Mouse (Mus musculus) Patski (cell line): Measurements from ENCODE around the gene Gdf9. TPM values are rescaled to one million over a fixed set of nuclear protein-coding genes. Genes with fewer than 3 reads are reported as not detected.

Source experiments
- ATAC-seq: fragments of 100-300 bp; one replicate; pipeline ENCODE4 v1.8.0; 2021
- CTCF ChIA-PET: fragments of 350-600 bp; sonication (Branson Sonifier 250); formaldehyde crosslinking; loops from one replicate; lab custom pipeline; 2022; ENCODE audit warnings: inconsistent platforms; lab: Charles Lee
- POLR2A ChIA-PET: fragments of 350-600 bp; sonication (Branson Sonifier 250); formaldehyde crosslinking; loops from one replicate; lab custom pipeline; 2022; ENCODE audit warnings: antibody characterized with exemption, inconsistent platforms; lab: Charles Lee
- DNase-seq: peaks from one replicate; pipeline ENCODE4 v3.0.0-alpha.2; 2011; ENCODE audit warnings: low read depth, low spot score
- H3K27me3 ChIP-seq: fragments of 371-371 bp; one replicate; pipeline ENCODE4 v1.5.1; 2021
- CTCF ChIP-seq: fragments of 100-300 bp; IDR thresholded peaks from one replicate; pipeline ENCODE4 v1.5.1; 2021
- in situ Hi-C: fragments of 300-500 bp; cut with MboI; formaldehyde crosslinking; loops from 3 replicates; pipeline ENCODE4 v1.11.1; 2018; ENCODE audit warnings: low pct_unique_long_range_greater_than_20kb, mixed read lengths
- polyA plus RNA-seq: library from polyadenylated mRNA; unstranded; gene quantifications from one replicate; pipeline ENCODE4 v1.2.3, GENCODE M21; 2021

Gene Gdf9
- polyA plus RNA-seq, 1 experiment from 2014 or later, result 0.08 TPM

- peak; percentile 77 for TF ChIP-seq CTCF
- in situ Hi-C loops, result no loop called here
- DNase-seq (no peak), ATAC-seq (no peak)
- H3K27me3 ChIP-seq, result peaks cover 4% of the 10 kb centered on the region
- ChIA-PET CTCF (interaction anchor here (3.4 kb wide), 1 partner anchor 10 kb away, joined by 11 read pairs; no protein-coding TSS in a partner anchor), POLR2A (interaction anchor here (0.7 kb wide), 1 partner anchor 12 kb away, joined by 3 read pairs; no protein-coding TSS in a partner anchor)
Observed at GRCm38 (mm10) chr11:53485719-53486118, 54.9 kb downstream of the Gdf9 start.

- ATAC-seq (no peak), DNase-seq (no peak)
- ChIA-PET POLR2A (no interaction called here), CTCF (interaction anchor here (3.4 kb wide), 1 partner anchor 9 kb away, joined by 11 read pairs; no protein-coding TSS in a partner anchor)
- no peak for TF ChIP-seq CTCF
- H3K27me3 ChIP-seq, result peaks cover 4% of the 10 kb centered on the region
- in situ Hi-C loops, result no loop called here
Observed at GRCm38 (mm10) chr11:53486351-53486750, 55.5 kb downstream of the Gdf9 start.

GRCm38 (mm10) chr11:53486822-53487594, 56.2 kb downstream of the Gdf9 start:
- DNase-seq (no peak), ATAC-seq (no peak)
- CTCF ChIA-PET, result interaction anchor here (1.0 to 3.4 kb wide), 2 partner anchors 9 to 17 kb away, joined by 4 to 11 read pairs; partner anchors contain the start of gene Gm9837
- POLR2A ChIA-PET, result no interaction called here
- in situ Hi-C loops, result no loop called here
- H3K27me3 ChIP-seq, result peaks cover 4% of the 10 kb centered on the region
- TF ChIP-seq CTCF, result no peak

Other genes starting within 250 kb of the Gdf9 start
- 190 TPM for gene Hspa4, start 130.6 kb upstream of the Gdf9 start, polyA plus RNA-seq
- 14.4 TPM for gene Zcchc10, start 106.3 kb upstream of the Gdf9 start, polyA plus RNA-seq
- 73.6 TPM for gene Aff4, start 80.2 kb upstream of the Gdf9 start, polyA plus RNA-seq
- gene Leap2, start 7.9 kb upstream of the Gdf9 start, polyA plus RNA-seq, result 0.12 TPM
- 664 TPM for gene Uqcrq, start 192 bp upstream of the Gdf9 start, polyA plus RNA-seq
- gene Gm10447, start 26.1 kb downstream of the Gdf9 start, polyA plus RNA-seq, result not detected
- gene Shroom1, start 26.2 kb downstream of the Gdf9 start, polyA plus RNA-seq, result not detected
- not detected for gene Gm9837, start 39.5 kb downstream of the Gdf9 start, polyA plus RNA-seq
- not detected for gene Gm9945, start 49.1 kb downstream of the Gdf9 start, polyA plus RNA-seq
- not detected for gene Sowaha, start 49.3 kb downstream of the Gdf9 start, polyA plus RNA-seq
- gene Sept8, start 88.2 kb downstream of the Gdf9 start, polyA plus RNA-seq, result 55.7 TPM
- 52.7 TPM for gene Kif3a, start 136.4 kb downstream of the Gdf9 start, polyA plus RNA-seq
- gene Il4, start 187.6 kb downstream of the Gdf9 start, polyA plus RNA-seq, result 3.2 TPM
- gene Il13, start 203.7 kb downstream of the Gdf9 start, polyA plus RNA-seq, result not detected